Mouse (Mus musculus) spleen, adult 18-20 months (tissue): ENCODE measurements around the gene Gm20517.
"Not testable (repeated sequence)": the region's sequence is repeated elsewhere in the genome, so short reads cannot be mapped to it uniquely, and the experiment has no call there.

Source experiments
- DNase-seq, 2 experiments: peaks; one replicate each; pipeline ENCODE4 v3.0.0; 2022; ENCODE audit warnings: mixed read lengths in 2 of 2

Gene Gm20517

DNA sequence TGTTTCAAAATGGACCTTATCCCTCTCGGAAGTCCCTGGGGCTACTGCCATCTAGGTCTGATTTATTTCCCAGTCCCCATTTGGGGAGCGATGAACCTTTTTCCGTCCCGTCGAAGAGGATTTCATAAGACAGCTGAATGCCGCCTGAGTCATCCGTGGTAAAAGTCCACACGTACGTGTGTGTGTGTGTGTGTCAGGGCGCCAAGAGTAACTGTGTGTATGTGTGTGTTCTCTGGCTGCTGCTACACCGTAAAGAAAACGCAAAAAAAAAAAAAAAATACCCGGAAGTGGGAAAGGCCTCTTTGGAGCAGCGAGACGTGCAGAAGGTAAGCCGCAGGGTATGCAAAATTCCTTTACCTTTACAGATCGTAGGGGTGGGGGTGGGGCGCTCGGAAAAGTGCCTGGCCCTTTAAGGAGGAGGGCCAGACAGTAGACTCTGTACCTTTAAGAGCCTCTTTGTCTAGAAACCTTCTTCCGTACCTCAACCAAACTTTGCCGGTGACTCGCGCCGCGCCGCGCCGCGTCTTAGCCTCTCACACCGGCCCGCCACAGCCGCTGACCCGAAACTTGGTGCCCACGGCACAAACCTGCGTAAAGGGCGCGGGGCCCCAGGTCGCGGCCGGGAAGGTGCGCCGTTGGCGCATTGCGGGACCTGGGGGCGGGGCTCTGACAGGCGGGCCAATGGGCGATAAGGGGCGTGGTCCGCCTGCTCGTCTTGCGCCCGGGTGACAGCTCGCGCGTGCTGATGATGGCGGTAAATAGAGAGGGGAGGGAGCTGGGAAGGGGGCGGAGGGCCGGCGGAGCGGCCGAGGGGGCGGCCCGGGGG, 17.7 kb downstream of the Gm20517 start:
- peak; percentile 86 to 94 for DNase-seq

DNA sequence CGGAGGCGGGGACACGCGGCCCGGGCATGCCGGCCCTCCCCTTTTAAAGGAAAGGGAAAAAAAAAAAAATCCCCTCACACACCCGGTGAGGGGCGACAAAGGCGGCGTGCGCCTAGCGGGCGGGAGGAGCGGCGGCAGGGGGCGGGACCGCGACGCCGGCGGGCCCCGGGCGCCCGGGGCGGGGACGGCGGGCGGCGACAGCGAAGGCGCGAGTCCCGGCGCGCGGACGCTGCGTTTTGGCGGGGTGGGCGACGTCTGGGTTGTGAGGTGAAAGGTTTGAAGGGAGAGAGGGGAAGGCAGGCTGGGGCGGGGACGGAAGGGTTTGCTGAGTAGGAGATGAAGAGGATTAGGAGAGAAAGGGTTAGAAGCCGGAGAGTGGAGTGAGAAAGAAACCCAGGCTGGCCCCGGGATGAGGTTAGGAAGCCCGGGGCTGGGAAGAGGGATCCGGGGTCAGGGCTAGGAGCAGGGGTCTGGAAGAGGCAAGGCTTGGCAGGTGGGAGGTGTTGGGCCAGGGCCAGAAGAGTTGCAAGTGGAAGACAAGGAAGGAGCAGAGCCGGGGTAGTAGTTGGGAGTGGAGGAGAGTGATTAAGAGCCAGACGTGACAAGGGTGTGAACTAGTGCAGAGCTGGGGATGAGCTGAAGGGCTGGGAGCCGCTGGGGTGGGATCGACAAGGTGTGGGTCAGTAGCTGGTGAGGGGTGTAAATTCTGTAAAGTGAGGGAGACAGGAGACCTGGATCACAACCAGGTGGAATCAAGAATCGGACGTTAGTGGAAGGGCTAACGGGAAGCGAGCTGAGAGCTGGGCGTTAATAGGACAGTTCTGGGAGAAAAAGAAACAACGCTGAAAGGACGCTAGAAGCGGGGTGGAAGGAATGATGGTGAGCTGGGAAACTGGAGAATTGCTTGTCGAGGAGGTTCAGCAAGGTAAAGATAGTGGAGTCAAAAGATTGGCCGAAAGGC, 18.6 kb downstream of the Gm20517 start:
- peak in 1 of 2 experiments; percentile 19 for DNase-seq

DNA sequence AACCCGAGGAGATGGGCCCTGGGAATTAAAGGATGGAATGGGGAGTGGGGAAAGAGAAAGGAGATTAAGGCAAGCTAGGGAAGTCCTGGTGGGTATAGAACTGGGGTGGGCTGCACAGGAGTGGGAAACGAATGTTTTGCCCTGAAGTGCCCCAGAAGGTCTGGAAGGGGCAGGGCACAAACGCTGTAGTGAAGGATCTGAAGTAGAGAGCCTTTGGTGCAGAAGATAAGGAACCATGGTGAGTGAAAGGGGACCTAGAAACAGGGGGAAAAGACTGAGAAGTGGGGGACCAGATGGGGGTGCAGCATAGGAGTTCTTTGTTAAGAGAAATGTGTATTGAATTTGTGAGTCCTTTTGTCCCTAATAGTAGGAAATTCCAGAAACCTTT, 19.3 kb downstream of the Gm20517 start, which contains the start of gene Usp49:
Gene Usp49 (plus strand): TSS at position 13 of the 388 bp plus-strand sequence.
- DNase-seq, result no peak

DNA sequence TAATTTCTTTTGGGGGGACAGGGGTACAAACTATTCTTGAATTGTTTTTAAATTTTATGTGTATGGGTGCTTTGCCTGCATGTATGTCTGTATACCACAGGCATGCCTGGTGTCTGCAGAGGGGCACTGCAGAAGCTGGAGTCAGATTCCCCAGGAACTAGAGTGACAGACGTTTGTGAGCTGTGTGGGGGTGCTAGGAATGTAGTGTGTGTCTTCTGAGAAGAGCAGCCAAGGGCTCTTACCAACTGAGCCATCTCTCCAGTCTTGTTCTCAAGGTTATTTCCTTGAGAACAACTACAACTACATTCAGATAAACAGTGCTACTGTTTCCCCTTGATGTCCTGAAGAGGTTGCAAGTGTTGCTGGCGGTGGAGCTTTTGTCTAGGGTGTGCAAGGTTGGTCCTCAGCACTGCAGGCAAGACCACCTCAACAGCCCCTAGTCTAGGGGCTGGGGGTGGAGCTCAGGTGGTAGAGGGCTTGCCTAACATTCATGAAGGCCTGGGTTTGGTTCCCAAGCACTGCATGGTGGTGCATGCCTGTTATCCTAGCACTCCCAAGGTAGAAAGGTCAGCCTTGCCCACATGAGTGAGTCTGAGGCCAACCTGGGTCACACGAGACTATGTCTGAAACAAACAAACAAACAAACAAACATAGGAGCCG, 20.9 kb downstream of the Gm20517 start:
- no peak for DNase-seq

DNA sequence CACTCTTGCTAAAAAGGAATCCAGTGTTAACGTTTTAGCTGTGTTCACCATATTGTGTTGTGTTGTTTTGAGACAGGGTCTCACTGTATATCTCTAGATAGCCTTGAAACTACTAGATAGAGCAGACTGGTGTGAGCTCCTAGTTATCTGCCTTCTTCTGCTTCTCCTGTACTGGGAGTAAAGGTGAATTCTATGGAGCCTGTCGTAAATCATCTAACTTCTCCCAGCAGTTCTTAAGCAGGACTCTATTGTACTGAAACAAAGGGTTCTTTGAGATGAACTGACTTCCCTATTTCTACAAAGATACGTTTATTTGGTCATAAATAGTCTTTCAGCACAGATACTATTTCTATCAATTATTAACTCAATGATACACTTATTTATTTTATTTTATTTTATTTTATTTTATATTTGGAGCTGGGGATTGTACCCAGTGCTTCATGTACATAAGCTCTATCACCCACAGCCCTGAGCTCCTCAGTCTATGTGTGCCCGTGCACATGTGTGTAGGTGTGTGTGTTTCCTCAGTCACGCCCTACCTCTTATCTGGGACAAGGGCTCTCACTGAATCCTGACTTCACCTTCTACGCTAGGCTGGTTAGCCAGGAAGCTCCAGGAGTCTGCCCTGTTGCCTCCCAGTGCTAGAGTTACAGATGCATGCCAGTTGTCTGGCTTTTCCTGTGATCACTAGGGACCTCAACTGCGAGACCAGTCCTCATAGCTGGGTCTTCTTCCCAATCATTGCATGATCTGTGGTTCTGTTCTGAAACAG, 22.8 kb downstream of the Gm20517 start:
- DNase-seq, result no peak

DNA sequence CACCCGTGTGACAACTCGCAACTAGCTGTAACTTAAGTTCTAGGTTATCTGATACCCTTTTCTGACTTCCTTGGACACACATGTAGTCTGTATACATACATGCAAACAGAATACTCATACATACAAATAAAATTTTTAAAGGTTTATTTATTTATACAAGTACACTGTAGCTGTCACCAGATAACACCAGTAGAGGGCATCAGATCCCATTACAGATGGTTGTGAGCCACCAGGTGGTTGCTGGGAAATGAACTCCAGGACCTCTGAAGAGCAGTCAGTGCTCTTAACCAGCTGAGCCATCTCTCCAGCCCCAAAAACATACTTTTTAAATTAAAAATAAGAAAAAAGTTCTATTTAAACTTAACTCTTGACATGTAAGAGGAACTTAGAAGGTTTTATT, 31.6 kb downstream of the Gm20517 start:
- DNase-seq, result no peak

DNA sequence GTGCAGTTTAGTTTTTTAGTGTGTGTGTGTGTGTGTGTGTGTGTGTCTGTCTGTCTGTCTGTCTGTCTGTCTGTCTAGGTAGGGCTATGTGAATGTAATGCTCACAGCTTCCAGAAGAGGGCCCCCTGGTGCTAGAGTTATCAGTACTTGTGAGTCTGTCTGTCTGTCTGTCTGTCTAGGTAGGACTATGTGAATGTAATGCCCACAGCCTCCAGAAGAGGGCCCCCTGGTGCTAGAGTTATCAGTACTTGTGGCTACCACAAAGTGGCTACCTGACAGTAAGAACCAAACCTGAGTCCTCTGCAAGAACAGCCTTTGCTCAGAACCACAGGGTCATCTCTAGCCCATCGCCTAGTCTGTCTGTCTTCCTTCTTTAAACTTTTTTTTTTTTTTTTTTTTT, 35.3 kb downstream of the Gm20517 start:
- DNase-seq, result peak in 1 of 2 experiments; percentile 48

DNA sequence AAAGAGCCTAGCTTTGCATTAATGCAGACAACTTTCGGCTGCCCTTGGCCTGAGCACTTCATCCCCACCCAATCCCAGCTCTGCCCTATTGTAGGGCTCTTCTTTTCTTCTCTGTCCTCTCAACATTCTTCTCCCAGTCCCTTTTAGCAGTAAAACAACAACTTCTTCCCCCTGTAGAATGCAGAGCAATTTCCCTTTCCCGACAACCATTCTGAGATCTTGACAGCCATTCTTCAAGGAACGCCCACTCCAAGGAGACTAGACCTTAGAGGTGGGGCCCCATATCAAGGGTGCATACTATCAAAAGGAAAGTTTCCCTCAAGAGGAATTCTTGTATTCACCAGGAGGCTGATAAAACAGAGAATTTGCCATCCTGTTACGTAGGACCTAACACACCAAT, 37.6 kb downstream of the Gm20517 start:
- no peak for DNase-seq

DNA sequence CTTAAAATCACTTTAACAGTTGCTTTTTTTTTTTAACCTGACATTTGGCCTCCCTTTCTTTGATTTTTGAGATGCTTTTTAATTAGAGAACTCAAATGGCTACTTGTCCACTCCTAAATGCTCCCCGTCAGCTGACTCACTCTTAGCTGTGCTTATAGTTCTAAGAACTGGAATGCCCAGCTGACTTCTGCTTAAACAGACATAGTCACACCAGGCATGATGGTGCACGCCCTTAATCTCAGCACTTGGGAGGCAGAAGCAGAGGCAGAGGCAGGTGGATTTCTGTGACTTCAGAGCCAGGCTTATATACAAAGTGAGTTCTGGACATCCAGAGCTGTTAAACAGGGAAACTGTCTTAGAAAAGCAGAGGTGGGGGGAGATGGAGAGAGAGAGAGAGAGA, 40.6 kb downstream of the Gm20517 start:
- DNase-seq, result no peak

DNA sequence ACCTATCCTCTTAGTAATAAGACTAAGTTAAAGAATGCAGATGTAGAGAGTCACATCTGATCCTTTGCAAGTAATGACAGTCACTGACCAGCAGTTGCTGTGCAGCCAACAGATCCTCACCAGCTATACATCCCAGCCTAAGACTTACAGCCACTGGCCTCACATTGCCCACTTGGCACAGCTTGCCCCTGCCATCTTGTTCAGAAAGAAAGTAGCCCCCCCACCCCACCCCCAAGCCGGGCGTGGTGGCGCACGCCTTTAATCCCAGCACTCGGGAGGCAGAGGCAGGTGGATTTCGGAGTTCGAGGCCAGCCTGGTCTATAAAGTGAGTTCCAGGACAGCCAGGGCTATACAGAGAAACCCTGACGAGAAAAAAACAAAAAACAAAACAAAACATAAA, 43.0 kb downstream of the Gm20517 start:
- not testable (repeated sequence) for DNase-seq

DNA sequence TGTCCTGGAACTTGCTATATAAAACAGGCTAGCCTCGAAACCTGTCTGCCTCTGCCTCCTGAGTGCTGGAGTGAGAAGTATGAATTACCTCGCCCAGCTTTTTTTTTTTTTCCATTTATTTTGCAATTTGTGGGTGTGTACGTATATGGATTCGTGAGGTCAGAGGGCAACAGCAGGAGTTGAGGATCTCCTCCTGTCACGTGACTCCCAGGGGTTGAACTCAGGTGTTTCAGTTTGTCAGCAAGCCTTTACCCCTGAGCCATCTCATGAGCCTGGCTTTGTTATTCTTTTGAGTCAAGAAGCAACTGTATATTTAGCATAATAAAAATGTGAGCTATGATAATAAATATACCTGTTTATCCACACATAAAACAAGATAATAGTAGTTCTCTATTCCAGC, 44.3 kb downstream of the Gm20517 start:
- no peak for DNase-seq

DNA sequence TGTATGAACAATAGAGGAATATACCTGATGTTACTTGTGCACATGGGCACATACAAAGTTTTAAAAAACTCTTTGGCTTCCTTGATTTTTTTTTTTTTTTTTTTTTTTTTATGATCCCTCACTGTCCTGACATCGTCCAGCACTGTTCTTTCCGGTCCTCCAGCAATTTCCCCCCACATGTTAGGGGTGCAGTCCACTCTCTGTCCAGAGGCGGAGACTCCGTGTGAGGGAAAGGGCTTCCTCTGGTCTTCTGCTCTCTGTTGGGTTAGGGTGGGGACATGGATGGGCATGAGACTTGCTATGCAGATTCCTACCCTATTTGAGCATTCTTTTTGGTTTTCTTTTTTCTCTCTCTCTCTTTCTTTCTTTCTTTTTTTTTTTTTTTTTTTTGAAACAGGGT, 46.5 kb downstream of the Gm20517 start:
- DNase-seq, result no peak

DNA sequence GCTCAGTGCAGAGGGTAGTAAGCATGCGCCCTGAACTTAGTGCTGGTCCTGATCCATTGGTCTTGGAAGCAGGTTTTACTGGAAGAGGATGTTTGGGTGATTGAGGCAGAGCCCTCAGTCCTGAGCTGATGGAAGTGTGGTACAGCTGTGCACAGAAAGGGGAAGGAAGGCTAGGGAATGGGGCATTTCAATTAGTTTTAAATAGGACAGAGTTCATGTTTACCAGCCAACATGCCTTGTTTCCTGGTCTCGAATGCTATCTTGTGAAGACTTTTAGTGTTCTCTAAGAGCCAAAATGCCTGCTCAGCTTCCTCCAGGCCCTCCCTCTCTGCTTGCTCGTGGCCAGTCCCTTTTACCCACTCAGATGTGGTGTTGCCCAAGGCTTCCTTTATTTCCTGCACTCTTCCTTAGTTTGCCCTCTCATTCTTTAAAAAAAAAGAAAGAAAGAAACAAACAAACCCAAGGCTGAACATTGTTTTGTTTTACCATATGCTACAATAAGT, 47.4 kb downstream of the Gm20517 start:
- DNase-seq, result no peak

DNA sequence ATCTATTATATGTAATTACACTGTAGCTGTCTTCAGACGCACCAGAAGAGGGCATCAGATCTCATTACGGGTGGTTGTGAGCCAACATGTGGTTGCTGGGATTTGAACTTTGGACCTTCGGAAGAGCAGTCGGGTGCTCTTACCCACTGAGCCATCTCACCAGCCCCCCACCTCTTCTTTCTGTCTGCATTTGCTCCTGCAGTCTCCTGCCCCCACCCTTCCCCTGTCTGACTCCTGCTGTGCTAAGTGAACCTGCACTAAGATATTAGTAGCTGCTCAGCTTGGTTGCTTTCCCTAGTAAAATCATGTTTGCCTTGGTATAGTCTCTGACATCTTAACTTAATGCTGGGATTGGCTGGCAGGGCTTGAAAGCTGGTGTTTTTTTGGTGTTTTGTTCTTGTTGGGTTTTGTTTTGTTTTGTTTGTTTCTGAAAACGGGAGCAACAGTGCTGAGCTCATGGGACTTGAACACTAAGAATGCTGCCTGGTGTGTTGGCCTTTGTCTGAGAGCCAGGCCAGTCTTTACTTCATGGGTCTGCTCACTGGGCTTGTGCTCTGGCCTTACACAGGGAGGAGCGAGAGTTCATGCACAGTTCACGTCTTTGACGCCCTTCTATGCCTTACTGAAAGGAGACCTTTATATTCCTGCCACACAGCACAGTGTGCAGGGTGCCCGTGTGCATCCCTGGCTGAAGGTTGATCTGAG, 51.8 kb downstream of the Gm20517 start:
- no peak for DNase-seq

DNA sequence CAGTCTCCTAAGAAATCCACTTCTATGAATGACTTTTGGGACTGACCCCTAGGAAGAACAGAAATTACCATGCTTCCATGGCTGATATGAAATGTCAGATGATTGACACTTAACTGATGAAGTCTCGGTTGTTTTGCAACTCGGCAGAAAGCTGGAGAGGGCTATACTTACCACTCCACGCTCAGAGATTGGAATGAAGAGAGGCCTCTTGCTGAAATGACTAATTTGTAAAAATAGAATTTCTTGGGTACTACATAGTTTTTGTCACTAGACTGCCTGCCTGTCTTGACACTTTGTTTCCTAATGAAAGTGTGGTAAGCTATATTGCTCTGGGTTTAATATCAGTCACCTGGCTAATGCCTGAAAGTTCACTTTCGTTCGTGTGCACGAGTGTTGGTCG, 53.1 kb downstream of the Gm20517 start:
- DNase-seq, result no peak

DNA sequence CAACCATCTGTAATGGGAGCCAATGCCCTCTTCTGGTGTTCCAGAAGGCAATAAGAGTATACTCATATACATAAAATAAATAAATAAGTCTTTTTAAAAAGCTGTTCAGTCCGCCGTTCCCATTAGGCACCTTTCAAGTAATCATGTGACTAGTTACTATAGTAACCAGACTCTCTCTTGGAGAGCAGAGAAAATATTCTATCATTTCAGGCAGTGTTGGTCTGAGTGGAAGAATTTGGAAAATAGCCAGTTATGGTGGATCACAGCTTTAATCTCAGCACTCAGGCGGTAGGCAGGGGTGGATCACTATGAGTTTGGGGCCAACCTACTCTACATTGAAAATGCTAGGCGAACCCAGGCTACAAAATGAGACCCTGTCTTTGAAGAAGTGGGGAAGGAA, 57.8 kb downstream of the Gm20517 start:
- DNase-seq, result no peak

DNA sequence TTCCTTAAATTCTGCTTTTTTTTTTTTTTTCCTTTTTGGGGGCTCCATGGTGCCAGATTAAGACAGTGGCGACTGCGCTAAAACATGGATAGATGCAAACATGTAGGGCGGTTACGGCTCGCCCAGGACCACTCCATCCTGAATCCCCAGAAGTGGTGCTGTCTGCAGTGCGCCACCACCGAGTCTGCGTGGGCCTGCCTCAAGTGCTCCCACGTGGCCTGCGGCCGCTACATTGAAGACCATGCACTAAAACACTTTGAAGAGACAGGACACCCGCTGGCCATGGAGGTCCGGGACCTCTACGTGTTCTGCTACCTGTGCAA, 60.6 kb downstream of the Gm20517 start:
- no peak for DNase-seq

DNA sequence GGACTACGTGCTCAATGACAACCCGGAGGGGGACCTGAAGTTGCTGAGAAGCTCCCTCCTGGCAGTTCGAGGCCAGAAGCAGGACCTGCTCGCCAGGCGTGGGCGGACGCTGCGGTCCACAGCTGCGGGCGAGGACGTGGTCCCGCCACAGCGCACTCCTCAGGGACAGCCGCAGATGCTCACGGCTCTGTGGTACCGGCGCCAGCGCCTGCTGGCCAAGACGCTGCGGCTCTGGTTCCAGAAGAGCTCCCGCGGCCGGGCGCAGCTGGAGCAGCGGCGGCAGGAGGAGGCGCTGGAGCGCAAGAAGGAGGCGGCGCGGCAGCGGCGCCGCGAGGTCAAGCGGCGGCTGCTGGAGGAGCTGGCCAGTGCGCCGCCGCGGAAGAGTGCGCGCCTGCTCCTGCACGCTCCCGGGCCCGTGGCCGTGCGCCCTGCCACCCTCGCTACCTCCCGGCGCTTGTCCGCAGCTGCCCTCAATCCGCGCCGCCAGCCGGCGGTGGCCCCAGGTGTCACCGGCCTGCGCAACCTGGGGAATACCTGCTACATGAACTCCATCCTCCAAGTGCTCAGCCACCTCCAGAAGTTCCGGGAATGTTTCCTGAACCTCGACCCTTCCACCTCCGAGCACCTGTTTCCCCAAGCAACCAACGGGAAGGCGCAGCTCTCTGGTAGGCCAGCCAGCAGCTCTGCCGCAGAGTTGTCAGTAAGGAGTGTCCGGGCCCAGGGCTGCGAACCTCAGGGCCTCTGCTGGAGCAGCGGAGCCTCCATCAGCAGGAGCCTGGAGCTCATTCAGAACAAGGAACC, 61.1 kb downstream of the Gm20517 start:
- no peak for DNase-seq

DNA sequence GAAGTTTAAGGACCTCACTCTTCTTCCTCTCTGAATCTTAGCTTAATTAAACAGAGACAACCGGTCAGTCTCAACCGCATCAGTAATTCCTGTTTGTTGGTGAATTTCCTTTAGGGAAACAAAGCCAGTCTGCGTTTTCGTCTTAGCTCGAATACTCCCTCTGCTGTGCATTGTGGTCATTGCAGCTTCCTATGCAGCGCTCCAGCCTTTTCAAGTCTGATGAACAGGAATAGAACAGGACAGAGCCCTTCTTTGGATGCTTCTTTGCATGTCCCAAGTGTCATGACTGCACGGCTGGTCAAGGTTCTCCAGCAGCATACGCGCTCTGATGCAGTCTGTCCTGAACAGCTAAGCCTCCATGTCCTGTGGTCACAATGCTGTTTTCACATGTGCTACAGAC, 65.2 kb downstream of the Gm20517 start:
- peak in 1 of 2 experiments; percentile 60 for DNase-seq

DNA sequence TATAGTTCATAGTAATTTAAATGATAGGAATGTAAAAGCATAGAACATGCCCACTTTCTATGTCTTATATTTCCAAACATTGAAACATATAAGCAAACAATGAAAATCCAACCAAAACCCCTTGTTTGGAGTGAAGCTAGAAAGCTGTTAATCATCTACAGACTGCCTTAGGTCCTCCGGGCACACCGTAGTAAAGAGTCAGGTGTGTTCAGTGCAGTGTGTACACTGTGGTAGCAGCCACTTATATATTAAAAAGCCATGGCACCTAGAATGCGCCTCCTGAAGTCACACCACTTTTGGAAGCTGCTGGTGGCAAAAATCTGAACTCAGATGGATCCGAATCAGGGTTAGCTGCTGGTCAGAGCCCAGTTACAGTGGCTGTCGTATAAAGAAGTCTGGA, 66.8 kb downstream of the Gm20517 start:
- no peak for DNase-seq

DNA sequence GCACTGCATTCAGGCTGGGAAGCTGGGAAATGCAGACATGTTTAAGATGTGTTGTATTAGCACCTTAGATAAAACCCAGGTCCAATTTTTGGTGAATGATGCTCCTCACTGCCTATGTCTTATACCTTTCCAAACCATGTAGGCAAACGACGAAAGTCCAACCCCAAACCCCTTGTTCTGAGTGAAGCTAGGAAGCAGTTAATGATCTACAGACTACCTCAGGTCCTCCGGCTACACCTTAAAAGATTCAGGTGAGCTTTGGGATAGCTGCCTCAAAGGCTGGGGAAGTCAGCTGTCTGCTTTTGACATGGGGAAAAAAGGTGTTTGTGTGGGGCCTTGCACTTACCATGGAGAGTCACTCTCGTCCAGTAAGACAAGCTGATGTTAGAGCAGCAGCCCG, 67.3 kb downstream of the Gm20517 start:
- no peak for DNase-seq
